Comparison of ENCODE assay signal across 7 mouse cellular contexts in genomic region chr3:127790234-127791055, GRCm38 (mm10). TPM values are rescaled to one million over a fixed set of nuclear protein-coding genes. Genes with fewer than 3 reads are reported as not detected.
DNase-seq lines count a peak whose midpoint lies in the region; ATAC-seq and TF ChIP-seq lines count a peak whose summit lies in the region.

No protein-coding gene starts in this region.

- H3K27me3 ChIP-seq in E14TG2a.4 (ENCODE audit: insufficient read depth, low read length) = peaks cover 54% of the 10 kb centered on the region
- peaks cover 11% of the 10 kb centered on the region for H3K27me3 ChIP-seq in embryonic facial prominence, embryonic 11.5 days (ENCODE audit: control insufficient read depth, insufficient read depth, low read length)
- 0 out of 2 replicates have a peak, but pooled peaks cover 17% of the 10 kb centered on the region for H3K27me3 ChIP-seq in heart, embryonic 15.5 days

- H3K9ac ChIP-seq in embryonic facial prominence, embryonic 11.5 days (replicated peaks; ENCODE audit: low read length) = peak overlapping the region; percentile 56
- H3K9ac ChIP-seq in heart, embryonic 15.5 days = peak overlapping the region; percentile 60

- ATAC-seq in embryonic facial prominence, embryonic 11.5 days (replicated peaks; ENCODE audit: insufficient number of reproducible peaks, low FRiP score, low TSS enrichment, low read depth) = peak; percentile 64; the same call in 1 of the 2 replicates
- ATAC-seq in heart, embryonic 15.5 days (replicated peaks; ENCODE audit: insufficient number of reproducible peaks, insufficient read depth, low FRiP score, low read depth) = peak; percentile 60

- peak overlapping the region; percentile 98 for H3K4me2 ChIP-seq in embryonic facial prominence, embryonic 11.5 days (ENCODE audit: low read depth, low read length)
- H3K4me2 ChIP-seq in heart, embryonic 15.5 days = peak overlapping the region; percentile 100

- TF ChIP-seq CTCF in E14TG2a.4 (conservative IDR thresholded peaks at IDR 0.05; ENCODE audit: low read length) = no peak

- no peak overlapping the region for H3K27ac ChIP-seq in embryonic facial prominence, embryonic 11.5 days (replicated peaks; ENCODE audit: low read depth, low read length)
- peak overlapping the region; percentile 21; the same call in 1 of the 2 replicates for H3K27ac ChIP-seq in heart, embryonic 15.5 days

- H3K9me3 ChIP-seq in E14TG2a.4 (ENCODE audit: low read length) = 0 out of 2 replicates have a peak, but pooled peaks cover 2% of the 10 kb centered on the region
- H3K9me3 ChIP-seq in embryonic facial prominence, embryonic 11.5 days (replicated peaks; ENCODE audit: control insufficient read depth, low read length) = no peaks in the 10 kb centered on the region
- no peaks in the 10 kb centered on the region for H3K9me3 ChIP-seq in heart, embryonic 15.5 days (replicated peaks)

- peak overlapping the region; percentile 73 for H3K4me3 ChIP-seq in E14TG2a.4 (replicated peaks; ENCODE audit: low read length)
- H3K4me3 ChIP-seq in embryonic facial prominence, embryonic 11.5 days (ENCODE audit: low read depth, low read length) = peak overlapping the region; percentile 57
- peak overlapping the region; percentile 69 for H3K4me3 ChIP-seq in heart, embryonic 15.5 days

- no peaks in the 10 kb centered on the region; the same call in 1 of the 2 replicates for H3K4me1 ChIP-seq in E14TG2a.4 (replicated peaks; ENCODE audit: low read depth, low read length)
- peaks cover 3% of the 10 kb centered on the region; the same call in 1 of the 2 replicates for H3K4me1 ChIP-seq in embryonic facial prominence, embryonic 11.5 days (ENCODE audit: control insufficient read depth, insufficient read depth, low read length)
- peaks cover 6% of the 10 kb centered on the region for H3K4me1 ChIP-seq in heart, embryonic 15.5 days (replicated peaks)

- under 1% methylated on average over 35 of the region's 36 CpGs for WGBS in embryonic facial prominence, embryonic 11.5 days
- under 1% methylated on average over 36 of the region's 36 CpGs for WGBS in heart, embryonic 15.5 days

- no peaks in the 10 kb centered on the region for H3K36me3 ChIP-seq in E14TG2a.4 (ENCODE audit: insufficient read depth, low read length)
- no peaks in the 10 kb centered on the region for H3K36me3 ChIP-seq in embryonic facial prominence, embryonic 11.5 days (replicated peaks; ENCODE audit: control insufficient read depth, insufficient read depth, low read depth, low read length)
- no peaks in the 10 kb centered on the region for H3K36me3 ChIP-seq in heart, embryonic 15.5 days

- DNase-seq in T-cell, adult 2 months (ENCODE audit: low spot score) = peak; percentile 19
- DNase-seq in embryonic facial prominence, embryonic 11.5 days (ENCODE audit: low spot score) = peak; percentile 65
- DNase-seq in kidney, postnatal 10 days = peak; percentile 74
- DNase-seq in lung, postnatal 4 days = peak; percentile 41 to 51
- DNase-seq in spleen, adult 18-20 months = peak; percentile 14 to 31

RNA-seq across cellular contexts. Expression of gene Tifa, which starts 0.8 kb away (rescaled TPM):
- polyA plus RNA-seq in embryonic facial prominence, embryonic 11.5 days (2014; fragmentation: Nextera tagmentation; extraction: Ambion mirVana) = 2.8 and 3.0 TPM in 2 replicates
- 3.3 and 4.1 TPM in 2 replicates for polyA plus RNA-seq in heart, embryonic 15.5 days (2015; fragmentation: Nextera tagmentation; extraction: Ambion mirVana)

RNA-seq across cellular contexts. Expression of gene Alpk1, which starts 10.1 kb away (rescaled TPM):
- 0.60 and 1.1 TPM in 2 replicates for polyA plus RNA-seq in embryonic facial prominence, embryonic 11.5 days (2014; fragmentation: Nextera tagmentation; extraction: Ambion mirVana)
- 1.3 and 1.9 TPM in 2 replicates for polyA plus RNA-seq in heart, embryonic 15.5 days (2015; fragmentation: Nextera tagmentation; extraction: Ambion mirVana)

RNA-seq across cellular contexts. Expression of gene Ap1ar, which starts 46.9 kb away (rescaled TPM):
- 62.8 and 66.9 TPM in 2 replicates for polyA plus RNA-seq in embryonic facial prominence, embryonic 11.5 days (2014; fragmentation: Nextera tagmentation; extraction: Ambion mirVana)
- polyA plus RNA-seq in heart, embryonic 15.5 days (2015; fragmentation: Nextera tagmentation; extraction: Ambion mirVana) = 21.7 and 30.7 TPM in 2 replicates

Comparison
In these comparisons a context has a peak if more than half of its experiments do, and no peak if none do; other contexts are left out.
1. DNase-seq: peak in every context shown above with its lines; median percentile 74 in kidney, postnatal 10 days; 65 in embryonic facial prominence, embryonic 11.5 days; 46 in lung, postnatal 4 days; 22 in spleen, adult 18-20 months; 19 in T-cell, adult 2 months.